Mouse (Mus musculus) heart, adult 2 months (tissue): ENCODE data around the gene Mogs. TPM values are rescaled to one million over a fixed set of nuclear protein-coding genes. Genes with fewer than 3 reads are reported as not detected.

Experiments used
- DNase-seq, 2 experiments: peaks; one replicate each; pipeline ENCODE4 v3.0.0; 2021
- H3K27ac ChIP-seq: fragments of 200-600 bp; 2 replicates; pipeline ENCODE4 v1.8.1; 2022
- H3K27me3 ChIP-seq: fragments of 200-500 bp; 2 replicates; pipeline ENCODE4 v1.6.1; 2012; ENCODE audit warnings: mild to moderate bottlenecking, low read length, inconsistent platforms, mixed read lengths; ENCODE audit not compliant: control insufficient read depth, insufficient read depth
- H3K36me3 ChIP-seq: fragments of 200-500 bp; 2 replicates; pipeline ENCODE4 v1.6.1; 2012; ENCODE audit warnings: low read length, inconsistent platforms; ENCODE audit not compliant: control insufficient read depth, insufficient read depth
- H3K4me1 ChIP-seq: fragments of 200-500 bp; 2 replicates; pipeline ENCODE4 v1.6.1; 2011; ENCODE audit warnings: low read length; ENCODE audit not compliant: control insufficient read depth, insufficient read depth
- H3K4me3 ChIP-seq: fragments of 200-600 bp; 2 replicates; pipeline ENCODE4 v1.8.1; 2022
- H3K79me2 ChIP-seq: fragments of 200-500 bp; replicated peaks from 2 replicates; pipeline ENCODE4 v1.6.1; 2012; ENCODE audit warnings: mild to moderate bottlenecking, inconsistent platforms, low read length, moderate library complexity, mixed read lengths; ENCODE audit not compliant: control insufficient read depth, insufficient read depth
- H3K9ac ChIP-seq: fragments of 200-500 bp; 2 replicates; pipeline ENCODE4 v1.6.1; 2012; ENCODE audit warnings: low read depth, mild to moderate bottlenecking, control low read depth, inconsistent platforms, low read length, mixed read lengths
- CTCF ChIP-seq: fragments of 200-600 bp; IDR thresholded peaks from 2 replicates; pipeline ENCODE4 v1.8.1; 2022; ENCODE audit warnings: antibody characterized with exemption, mild to moderate bottlenecking, moderate library complexity
- EP300 ChIP-seq: fragments of 200-500 bp; IDR thresholded peaks from 2 replicates; pipeline ENCODE4 v1.6.1; 2011; ENCODE audit warnings: low read depth, low read length, control low read depth; ENCODE audit not compliant: insufficient read depth
- POLR2A ChIP-seq: fragments of 200-500 bp; IDR thresholded peaks from 2 replicates; pipeline ENCODE4 v1.6.1; 2011; ENCODE audit warnings: mild to moderate bottlenecking, low read depth, low read length, control low read depth; ENCODE audit not compliant: insufficient read depth
- WGBS: fragments of 180-500 bp; shearing (Covaris S2); methylation state at CpG from one replicate; pipeline ENCODE4 v1.1.7; 2018; 5-methylcytosine and 5-hydroxymethylcytosine counted together
- intact Hi-C: fragments of 180-260 bp; cut with DNase I; formaldehyde crosslinking; loops from one replicate; pipeline ENCODE4 v1.15.1; 2025
- polyA plus RNA-seq: library from polyadenylated mRNA; depleted of rRNA; stranded (reverse); fragments of >200 nt; gene quantifications from 2 replicates; pipeline ENCODE4 v1.2.3, GENCODE M21; 2012
- total RNA-seq, 2 experiments: library from RNA; stranded (reverse); gene quantifications; 2 replicates each; pipeline ENCODE4 v1.2.3; 2021

The Mogs gene
- total and polyA plus RNA-seq, 3 experiments, result 7.2 to 13.9 (median 9.9) TPM

DNA sequence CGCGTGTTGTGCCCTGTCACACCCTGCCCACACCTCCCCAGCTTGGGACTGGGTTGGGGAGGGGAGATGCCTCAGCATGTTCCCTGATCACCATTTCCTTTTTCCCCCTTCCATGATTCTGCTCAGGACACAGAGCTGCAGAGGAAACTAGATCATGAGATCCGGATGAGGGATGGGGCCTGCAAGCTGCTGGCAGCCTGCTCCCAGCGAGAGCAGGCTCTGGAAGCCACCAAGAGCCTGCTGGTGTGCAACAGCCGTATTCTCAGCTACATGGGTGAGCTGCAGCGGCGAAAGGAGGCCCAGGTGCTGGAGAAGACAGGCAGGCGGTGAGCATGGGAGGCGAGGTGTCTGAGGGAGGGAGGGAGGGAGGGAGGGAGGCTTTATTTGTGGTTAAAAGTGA, 30.5 kb downstream of the Mogs start:
- intact Hi-C loops, result no loop called here
- 49% methylated on average over 9 of the region's 9 CpGs for WGBS
- no peaks in the 10 kb centered on the region for H3K79me2 ChIP-seq
- H3K4me1 ChIP-seq, result 0 out of 2 replicates have a peak, but pooled peaks cover 2% of the 10 kb centered on the region
- no peak overlapping the region for H3K4me3 ChIP-seq
- H3K9ac ChIP-seq, result no peak overlapping the region
- H3K27ac ChIP-seq, result no peak overlapping the region
- no peak for TF ChIP-seq EP300
- no peak for TF ChIP-seq POLR2A
- TF ChIP-seq CTCF, result no peak
- H3K27me3 ChIP-seq, result no peaks in the 10 kb centered on the region
- H3K36me3 ChIP-seq, result no peaks in the 10 kb centered on the region
- DNase-seq, result no peak

DNA sequence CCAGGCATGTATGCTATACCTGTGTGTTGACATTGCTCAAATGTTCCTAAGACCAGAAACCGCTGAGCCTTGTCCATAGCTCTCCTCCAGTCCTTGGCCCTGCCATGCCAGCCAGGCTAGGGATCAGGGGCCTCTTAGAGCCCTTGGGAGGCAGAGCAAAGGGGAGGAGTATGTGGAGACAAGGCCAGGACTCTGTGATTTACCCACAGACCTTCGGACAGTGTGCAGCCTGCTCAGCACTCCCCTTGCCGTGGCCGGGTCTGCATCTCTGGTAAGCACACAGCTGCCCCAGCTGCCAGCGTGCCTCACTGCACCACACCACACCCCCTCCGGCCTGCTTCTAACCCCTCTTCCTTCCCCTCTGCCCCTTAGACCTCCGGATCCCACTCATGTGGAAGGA, 32.0 kb downstream of the Mogs start:
- TF ChIP-seq CTCF (no peak), POLR2A (no peak), EP300 (no peak)
- Histone ChIP-seq H3K9ac (no peak overlapping the region), H3K27me3 (no peaks in the 10 kb centered on the region), H3K4me1 (0 out of 2 replicates have a peak, but pooled peaks cover 2% of the 10 kb centered on the region), H3K36me3 (no peaks in the 10 kb centered on the region), H3K79me2 (no peaks in the 10 kb centered on the region), H3K4me3 (no peak overlapping the region), H3K27ac (no peak overlapping the region)
- intact Hi-C loops, result no loop called here
- WGBS, result 56% methylated on average over 7 of the region's 7 CpGs
- no peak for DNase-seq

DNA sequence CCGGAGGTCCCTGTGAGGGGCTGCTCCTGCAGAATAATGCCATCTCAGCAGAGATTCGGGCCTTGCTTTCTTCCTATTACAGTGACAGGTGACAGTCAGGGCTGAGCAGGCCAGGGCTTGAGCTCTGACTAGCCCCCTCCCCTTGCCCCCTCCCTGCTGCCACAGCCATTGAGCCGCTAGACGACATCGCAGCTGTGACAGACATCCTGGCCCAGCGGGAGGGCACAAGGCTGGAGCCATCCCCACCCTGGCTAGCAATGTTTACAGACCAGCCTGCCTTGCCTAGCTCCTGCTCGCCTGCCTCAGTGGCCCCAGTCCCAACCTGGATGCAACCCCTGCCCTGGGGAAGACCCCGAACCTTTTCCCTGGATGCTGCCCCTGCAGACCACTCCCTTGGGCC, 36.4 kb downstream of the Mogs start:
- Histone ChIP-seq H3K27ac (no peak overlapping the region), H3K9ac (no peak overlapping the region), H3K36me3 (no peaks in the 10 kb centered on the region), H3K79me2 (no peaks in the 10 kb centered on the region), H3K27me3 (no peaks in the 10 kb centered on the region), H3K4me3 (no peak overlapping the region), H3K4me1 (peaks cover 1% of the 10 kb centered on the region; the same call in 1 of the 2 replicates)
- DNase-seq, result no peak
- 56% methylated on average over 8 of the region's 8 CpGs for WGBS
- TF ChIP-seq CTCF (no peak), EP300 (no peak), POLR2A (no peak)
- intact Hi-C loops, result no loop called here

DNA sequence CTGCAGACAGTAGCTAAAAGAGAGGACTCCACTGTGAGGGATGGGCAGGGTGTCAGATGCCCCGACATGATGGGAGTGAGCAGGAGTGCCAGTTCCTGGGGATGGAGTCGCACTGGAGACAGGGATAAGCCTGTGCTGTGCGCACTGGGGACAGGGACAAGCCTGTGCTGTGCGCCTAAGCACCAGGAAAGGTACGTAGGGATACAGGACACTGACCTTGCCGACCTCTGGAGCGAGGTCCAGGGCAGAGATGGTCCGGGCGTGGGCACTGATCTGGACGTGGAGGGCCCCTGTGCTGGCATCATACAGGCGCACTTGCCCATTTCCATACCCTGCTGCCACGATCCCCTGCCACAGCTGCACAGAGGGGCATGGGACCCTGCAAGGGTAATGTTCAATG, 37.7 kb downstream of the Mogs start:
- Histone ChIP-seq H3K36me3 (no peaks in the 10 kb centered on the region), H3K4me3 (no peak overlapping the region), H3K4me1 (peaks cover 1% of the 10 kb centered on the region; the same call in 1 of the 2 replicates), H3K9ac (no peak overlapping the region), H3K27ac (no peak overlapping the region), H3K27me3 (no peaks in the 10 kb centered on the region), H3K79me2 (no peaks in the 10 kb centered on the region)
- intact Hi-C loops, result no loop called here
- TF ChIP-seq POLR2A (no peak), EP300 (no peak), CTCF (no peak)
- DNase-seq, result no peak
- 84% methylated on average over 12 of the region's 12 CpGs for WGBS

DNA sequence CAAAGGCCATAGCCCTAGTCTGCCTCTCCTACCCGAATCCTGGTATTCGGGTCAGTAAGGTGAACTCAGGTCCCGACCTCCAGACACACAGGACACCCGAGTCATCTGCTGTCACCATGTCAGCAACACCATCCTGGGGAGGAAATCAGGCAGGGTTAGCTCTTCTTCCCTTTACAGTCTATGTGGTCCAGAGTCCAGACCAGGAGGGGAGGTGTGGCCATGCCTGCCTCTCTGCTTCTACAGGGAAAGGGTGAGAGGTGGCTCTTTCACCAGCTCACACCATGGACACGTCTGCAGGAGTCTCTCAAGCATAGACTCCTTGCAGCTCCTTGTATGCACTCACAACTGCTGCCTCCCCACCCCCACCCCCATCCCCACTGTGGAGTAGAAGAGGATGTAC, 38.2 kb downstream of the Mogs start:
- intact Hi-C loops, result no loop called here

DNA sequence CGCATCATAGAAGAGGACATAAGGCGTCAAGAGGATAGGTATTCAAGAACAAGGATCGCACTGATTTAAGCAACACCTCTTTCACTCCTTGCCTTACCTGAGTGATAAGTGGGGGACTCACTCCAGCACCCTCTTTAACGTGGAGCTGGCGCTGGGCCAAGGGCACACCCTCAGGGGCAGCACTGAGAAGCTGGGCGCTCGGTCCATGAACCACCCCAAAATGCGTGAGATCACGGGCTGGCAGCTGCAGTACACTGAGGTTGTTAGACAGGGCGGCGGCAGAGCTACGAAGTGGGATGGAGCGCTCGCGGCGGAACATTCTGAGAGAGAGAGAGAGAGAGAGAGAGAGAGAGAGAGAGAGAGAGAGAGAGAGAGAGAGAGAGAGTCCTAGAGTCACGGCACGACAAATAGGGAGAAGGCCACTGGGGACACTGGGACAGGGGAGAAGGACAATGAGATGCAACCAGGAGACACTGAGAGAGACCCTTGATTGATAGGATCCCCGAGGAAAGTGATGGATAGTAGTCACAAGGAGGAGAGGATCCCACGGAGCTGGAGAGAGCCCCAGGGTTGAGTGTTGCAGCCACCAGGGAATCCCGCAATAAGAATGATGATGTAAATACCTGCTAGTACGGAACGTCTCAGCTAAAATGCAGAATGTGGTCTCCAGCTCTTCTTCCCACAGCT, 40.4 kb downstream of the Mogs start:
- Histone ChIP-seq H3K79me2 (no peaks in the 10 kb centered on the region), H3K27me3 (no peaks in the 10 kb centered on the region), H3K27ac (no peak overlapping the region), H3K36me3 (no peaks in the 10 kb centered on the region), H3K9ac (peak overlapping the region; percentile 53), H3K4me1 (peaks cover 1% of the 10 kb centered on the region; the same call in 1 of the 2 replicates), H3K4me3 (peak overlapping the region; percentile 52)
- peak in 1 of 2 experiments; percentile 33 for DNase-seq
- TF ChIP-seq CTCF (no peak), EP300 (no peak), POLR2A (no peak)
- intact Hi-C loops, result no loop called here
- 12% methylated on average over 23 of the region's 23 CpGs for WGBS

More for the DNA sequence above, 38.2 kb downstream of the Mogs start:
- no peaks in the 10 kb centered on the region for H3K27me3 ChIP-seq
- no peak overlapping the region for H3K27ac ChIP-seq
- no peaks in the 10 kb centered on the region for H3K36me3 ChIP-seq
- TF ChIP-seq EP300 (no peak), CTCF (no peak), POLR2A (no peak)
- H3K4me3 ChIP-seq, result no peak overlapping the region
- H3K9ac ChIP-seq, result no peak overlapping the region
- peaks cover 1% of the 10 kb centered on the region; the same call in 1 of the 2 replicates for H3K4me1 ChIP-seq
- no peak for DNase-seq
- 76% methylated on average over 5 of the region's 5 CpGs for WGBS
- no peaks in the 10 kb centered on the region for H3K79me2 ChIP-seq
